Mouse (Mus musculus) spleen, postnatal 10 days (tissue): ENCODE results near the gene Nfe2l3.

Experiments used
- DNase-seq, 2 experiments: peaks; one replicate each; pipeline ENCODE4 v3.0.0; 2021 to 2022; ENCODE audit warnings: low spot score in 2 of 2

Gene Nfe2l3

DNA sequence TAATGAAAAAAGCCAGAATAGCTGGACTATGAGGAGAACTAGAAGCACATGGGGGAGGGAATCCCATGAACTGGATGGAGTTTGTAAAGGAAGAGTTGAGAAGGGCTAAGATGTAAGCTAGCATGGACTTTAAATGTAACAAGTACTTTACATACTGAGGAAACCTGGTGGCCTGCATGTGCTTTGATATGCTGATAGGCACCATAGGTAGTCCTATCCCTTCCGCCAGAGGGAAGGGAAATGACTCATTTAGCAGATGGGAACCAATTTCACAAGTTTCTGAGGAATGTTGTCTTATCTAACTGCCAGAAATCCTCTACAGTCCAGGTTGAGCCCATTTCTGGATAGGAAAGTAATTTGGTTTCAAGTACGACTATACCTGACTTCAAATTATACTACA lies 53.2 kb downstream of the Nfe2l3 start:
- DNase-seq: no peak

DNA sequence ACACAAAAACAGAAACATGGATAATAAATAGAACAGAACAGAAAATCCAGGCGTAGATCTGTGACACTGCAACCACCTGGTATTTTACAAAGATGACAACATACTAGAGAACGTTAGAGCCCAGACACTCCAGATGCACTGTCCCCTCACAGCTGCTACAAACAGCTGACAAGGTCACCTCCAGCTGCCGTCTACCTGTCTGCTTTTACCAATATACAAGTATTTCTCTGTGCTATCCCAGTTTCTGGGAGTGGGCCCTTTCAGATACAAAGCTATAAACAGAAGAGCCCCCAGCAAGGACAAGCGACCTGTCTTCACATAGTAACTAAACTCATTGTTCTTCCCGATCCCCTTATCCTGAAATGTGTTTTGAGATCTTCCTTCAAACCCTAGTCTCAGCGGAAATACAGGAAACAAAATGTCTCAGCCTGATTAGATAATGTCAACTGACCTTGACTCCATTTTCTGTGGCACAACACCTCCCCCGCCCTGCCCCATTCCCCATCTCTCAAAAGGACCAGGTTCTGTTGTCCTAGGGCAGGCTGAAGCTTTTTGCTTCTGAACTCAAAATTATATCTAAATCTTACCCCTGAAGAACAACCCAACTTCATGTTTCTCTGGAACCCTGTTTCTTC lies 53.7 kb downstream of the Nfe2l3 start:
- no peak for DNase-seq

DNA sequence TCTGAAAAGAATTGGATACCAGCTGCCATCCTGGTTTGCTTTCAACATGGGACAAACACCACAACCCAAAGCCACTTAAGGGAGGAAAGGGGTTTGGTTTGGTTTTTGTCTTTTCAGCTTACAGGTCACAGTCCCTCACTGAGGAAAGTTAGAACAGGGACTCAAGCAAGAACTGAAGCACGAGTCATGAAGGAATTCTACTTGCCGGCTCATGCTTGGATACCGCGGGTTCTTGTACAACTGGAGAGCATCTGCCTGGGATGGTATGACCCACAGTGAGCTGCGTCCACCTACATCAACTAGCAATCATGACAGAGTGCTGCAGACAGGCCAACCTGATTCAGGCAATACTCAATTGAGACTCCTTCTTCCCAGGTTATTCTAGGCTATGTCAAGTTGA lies 54.3 kb downstream of the Nfe2l3 start:
- DNase-seq: no peak

DNA sequence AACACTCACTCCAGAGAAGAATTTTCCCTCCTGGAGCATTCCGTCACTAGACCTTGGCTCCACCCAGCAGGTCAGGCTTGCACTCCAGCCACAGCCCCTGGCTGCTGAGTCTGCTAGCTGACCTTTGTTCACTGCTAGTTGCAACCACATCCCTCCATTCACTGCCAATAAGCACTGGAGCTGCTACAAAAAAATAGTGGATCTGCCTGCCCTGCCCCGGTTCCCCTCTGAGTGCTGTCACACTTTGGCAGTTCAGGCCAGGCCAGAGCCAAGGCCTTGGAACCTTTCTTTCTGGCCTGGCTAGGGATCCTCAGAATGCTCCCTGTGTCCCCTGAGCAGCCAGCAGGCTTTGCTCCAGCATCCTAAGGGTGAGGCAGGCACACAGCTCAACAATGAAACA lies 57.3 kb downstream of the Nfe2l3 start:
- no peak for DNase-seq

DNA sequence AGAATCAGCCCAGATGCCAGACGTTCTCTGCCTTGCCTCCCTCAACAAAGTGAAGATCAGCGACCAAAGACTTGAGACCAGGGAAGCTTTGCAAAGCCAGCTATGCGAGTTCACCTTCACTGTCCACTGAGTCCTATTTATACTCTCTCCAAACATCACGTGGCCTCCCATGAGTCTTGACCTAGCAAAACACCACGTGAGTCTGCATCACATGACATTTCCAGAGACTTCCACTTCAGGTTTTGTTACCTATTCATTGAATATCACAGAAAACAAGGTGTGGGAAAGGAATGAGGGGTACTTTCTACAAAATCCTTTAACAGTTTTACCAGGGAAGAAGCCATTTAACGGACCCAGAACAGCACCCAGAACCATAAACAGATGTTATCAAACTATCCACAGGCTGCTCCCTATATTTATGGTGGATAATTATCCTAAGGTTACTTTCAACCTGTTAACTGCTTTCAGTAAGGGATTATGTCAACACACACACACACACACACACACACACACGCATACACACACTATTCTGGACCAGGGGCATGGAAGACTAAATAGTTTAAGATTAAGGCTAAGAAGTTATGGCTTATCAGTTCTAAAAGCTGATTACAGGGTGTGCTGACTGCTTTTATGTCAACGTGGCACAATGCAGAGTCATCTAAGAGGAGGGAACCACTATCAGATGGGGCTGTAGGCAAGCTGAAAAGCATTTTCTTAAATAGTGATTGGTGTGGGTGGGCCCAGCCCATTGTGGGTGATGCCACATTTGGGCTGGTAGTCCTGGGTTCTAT lies 65.0 kb downstream of the Nfe2l3 start:
- no peak for DNase-seq

DNA sequence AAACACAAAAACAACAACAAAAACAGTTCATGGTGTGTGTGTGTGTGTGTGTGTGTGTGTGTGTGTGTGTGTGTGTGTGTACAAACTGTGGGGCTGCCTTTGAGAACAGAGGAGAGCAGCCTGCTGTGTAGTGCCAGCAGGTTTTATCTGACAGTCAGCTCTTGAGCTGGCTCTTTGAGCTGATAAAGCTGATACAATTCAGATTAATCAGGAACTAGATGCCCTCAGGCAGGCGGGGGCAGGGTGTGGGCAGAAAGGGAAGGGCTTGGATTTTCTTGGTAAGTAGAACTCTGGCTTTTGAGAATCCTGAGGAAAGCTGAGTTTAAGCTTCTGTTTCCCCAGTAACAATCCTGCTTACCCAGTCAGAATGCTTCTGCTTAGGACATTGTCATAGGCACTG lies 73.2 kb downstream of the Nfe2l3 start:
- no peak for DNase-seq

DNA sequence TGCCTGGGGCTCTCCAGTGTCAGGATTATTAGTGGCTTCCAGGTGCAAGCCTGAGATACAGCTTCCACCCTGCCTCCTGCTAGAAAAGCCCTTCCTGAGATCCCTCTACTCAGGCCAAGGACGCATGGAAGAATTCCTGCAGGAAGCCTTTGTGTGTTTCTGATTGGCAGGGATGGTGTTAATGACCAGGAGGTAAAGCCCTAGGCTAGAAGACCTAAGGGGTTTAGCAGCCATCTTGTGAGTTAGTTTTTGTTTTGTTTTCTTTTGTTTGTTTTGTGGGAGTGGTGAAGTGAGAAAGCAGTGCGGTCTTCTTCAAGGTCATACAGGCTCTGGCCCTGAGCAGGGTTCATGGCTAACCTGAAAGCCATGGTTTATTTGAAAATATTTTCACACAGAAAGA lies 75.1 kb downstream of the Nfe2l3 start:
- DNase-seq: no peak
